Mouse (Mus musculus) hindbrain, embryonic 10.5 days (tissue): ENCODE measurements at regions not wholly inside any gene's neighbourhood (a gene's known extent, or its start where the extent isn't known, plus 50 kb on each side); places are given as distances from the start of the nearest gene placed in this dataset.

ENCODE experiments used
- DNase-seq: peaks from one replicate; pipeline ENCODE4 v3.0.0-alpha.2; 2017; ENCODE audit warnings: low spot score
- H3K27ac ChIP-seq: fragments of 300-500 bp; sonication (generic); 2 replicates; pipeline ENCODE4 v1.5.1; 2016; ENCODE audit warnings: mild to moderate bottlenecking, moderate library complexity
- H3K27me3 ChIP-seq: fragments of 300-500 bp; sonication (generic); 2 replicates; pipeline ENCODE4 v1.6.1; 2016; ENCODE audit warnings: mild to moderate bottlenecking; ENCODE audit not compliant: poor library complexity, insufficient read depth, severe bottlenecking
- H3K36me3 ChIP-seq: fragments of 300-500 bp; sonication (generic); 2 replicates; pipeline ENCODE4 v1.6.1; 2016; ENCODE audit warnings: mild to moderate bottlenecking, moderate library complexity
- H3K4me1 ChIP-seq: fragments of 300-500 bp; sonication (generic); replicated peaks from 2 replicates; pipeline ENCODE4 v1.6.1; 2016; ENCODE audit warnings: mild to moderate bottlenecking
- H3K4me3 ChIP-seq: fragments of 300-500 bp; sonication (generic); 2 replicates; pipeline ENCODE4 v1.5.1; 2016; ENCODE audit warnings: mild to moderate bottlenecking, moderate library complexity
- H3K9me3 ChIP-seq: fragments of 300-500 bp; sonication (generic); 2 replicates; pipeline ENCODE4 v1.6.1; 2016; ENCODE audit warnings: mild to moderate bottlenecking, moderate library complexity
- WGBS: fragments of 180-500 bp; shearing (Covaris S2); methylation state at CpG from one replicate; pipeline ENCODE4 v1.1.7; 2016; 5-methylcytosine and 5-hydroxymethylcytosine counted together

GRCm38 (mm10) chr10:84229224-84229921, 211.0 kb downstream of the Nuak1 start:
- no peaks in the 10 kb centered on the region for H3K4me1 ChIP-seq
- no peak overlapping the region for H3K4me3 ChIP-seq
- H3K9me3 ChIP-seq = no peaks in the 10 kb centered on the region
- no peaks in the 10 kb centered on the region for H3K36me3 ChIP-seq
- DNase-seq = no peak
- H3K27me3 ChIP-seq = no peaks in the 10 kb centered on the region
- H3K27ac ChIP-seq = no peak overlapping the region
- 84% methylated on average over 7 of the region's 7 CpGs for WGBS

GRCm38 (mm10) chr10:84230011-84230781, 210.2 kb downstream of the Nuak1 start:
- no peaks in the 10 kb centered on the region for H3K36me3 ChIP-seq
- DNase-seq = no peak
- H3K27me3 ChIP-seq = no peaks in the 10 kb centered on the region
- H3K9me3 ChIP-seq = no peaks in the 10 kb centered on the region
- no peak overlapping the region for H3K27ac ChIP-seq
- no peak overlapping the region for H3K4me3 ChIP-seq
- H3K4me1 ChIP-seq = no peaks in the 10 kb centered on the region
- WGBS = 91% methylated on average over 18 of the region's 18 CpGs

DNA sequence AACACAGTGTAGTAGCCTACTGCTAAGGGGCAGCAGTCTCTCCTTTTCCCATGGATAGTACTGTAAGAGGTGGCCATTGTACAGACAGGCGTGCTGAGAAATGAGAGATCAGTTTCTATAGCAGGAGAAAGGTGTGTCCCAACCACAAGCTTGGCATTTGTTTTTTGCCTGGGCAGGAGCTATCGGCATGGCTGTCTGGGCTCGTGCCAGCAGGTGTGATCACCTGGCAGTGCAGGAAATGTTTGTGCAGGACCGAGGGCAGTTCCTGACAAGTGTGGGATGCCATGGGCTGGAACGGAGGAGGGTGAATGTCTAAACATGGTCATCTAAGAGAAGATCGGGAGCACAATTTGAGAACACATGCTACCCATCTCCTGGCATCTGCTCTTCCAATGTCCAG, 205.4 kb downstream of the Nuak1 start:
- WGBS = 93% methylated on average over 6 of the region's 6 CpGs
- no peaks in the 10 kb centered on the region for H3K36me3 ChIP-seq

DNA sequence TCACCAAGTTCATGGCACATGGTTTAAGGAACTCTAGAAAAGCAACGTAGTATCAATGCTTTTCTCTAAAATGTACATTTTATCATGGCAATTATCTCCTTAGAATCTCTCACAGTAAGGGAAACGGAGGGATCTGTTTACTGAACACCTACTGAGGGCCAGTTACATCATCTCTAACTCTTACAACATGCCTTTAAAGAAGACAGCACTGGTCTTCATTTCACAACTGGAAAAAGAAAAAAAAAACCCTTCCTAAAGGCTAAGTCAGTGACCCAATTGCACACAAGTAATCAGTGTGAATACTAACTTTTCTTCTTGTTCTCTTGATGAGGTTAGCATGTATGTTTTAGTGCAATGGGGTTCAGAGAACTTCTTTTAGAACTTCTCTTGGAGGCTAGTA, 204.2 kb downstream of the Nuak1 start:
- 78% methylated on average over 2 of the region's 2 CpGs for WGBS
- H3K27me3 ChIP-seq = no peaks in the 10 kb centered on the region
- no peaks in the 10 kb centered on the region for H3K36me3 ChIP-seq
- no peak for DNase-seq
- H3K4me3 ChIP-seq = no peak overlapping the region
- H3K4me1 ChIP-seq = no peaks in the 10 kb centered on the region; the same call in 1 of the 2 replicates
- H3K27ac ChIP-seq = no peak overlapping the region
- peaks cover 5% of the 10 kb centered on the region for H3K9me3 ChIP-seq

More for the DNA sequence above, 205.4 kb downstream of the Nuak1 start:
- no peak overlapping the region for H3K27ac ChIP-seq
- no peak overlapping the region for H3K4me3 ChIP-seq
- H3K4me1 ChIP-seq = no peaks in the 10 kb centered on the region; the same call in 1 of the 2 replicates
- no peak for DNase-seq
- no peaks in the 10 kb centered on the region for H3K27me3 ChIP-seq
- no peaks in the 10 kb centered on the region for H3K9me3 ChIP-seq

- WGBS = 77% methylated on average over 18 of the region's 18 CpGs
These were observed 202.0 kb downstream of the Nuak1 start for GRCm38 (mm10) chr10:84238279-84238963.

GRCm38 (mm10) chr10:84243283-84243682, 197.1 kb downstream of the Nuak1 start:
- H3K9me3 ChIP-seq = peaks cover 23% of the 10 kb centered on the region
- 93% methylated on average over 5 of the region's 5 CpGs for WGBS

More at GRCm38 (mm10) chr10:84238279-84238963, 202.0 kb downstream of the Nuak1 start:
- no peak for DNase-seq
- Histone ChIP-seq H3K4me3 (no peak overlapping the region), H3K9me3 (peaks cover 23% of the 10 kb centered on the region), H3K27me3 (no peaks in the 10 kb centered on the region), H3K27ac (no peak overlapping the region), H3K4me1 (no peaks in the 10 kb centered on the region; the same call in 1 of the 2 replicates), H3K36me3 (no peaks in the 10 kb centered on the region)

DNA sequence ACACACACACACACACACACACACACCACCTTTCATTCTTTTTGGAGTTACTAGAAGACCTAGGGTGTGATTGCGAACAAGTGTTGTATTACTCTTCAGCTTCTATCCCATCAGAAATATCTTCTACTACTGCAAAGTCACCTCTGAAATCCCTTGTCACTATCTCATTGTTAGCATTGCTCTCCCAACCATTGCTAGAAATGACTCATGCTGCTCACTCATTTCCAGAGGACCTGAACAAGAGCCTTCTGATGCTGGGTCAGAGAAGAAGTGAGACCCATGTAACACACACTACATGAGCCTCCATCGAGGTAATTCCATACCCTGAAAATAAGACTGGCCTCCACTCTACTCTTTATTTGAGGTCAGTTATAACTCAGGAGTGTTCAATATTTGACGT, 191.1 kb downstream of the Nuak1 start:
- Histone ChIP-seq H3K4me3 (no peak overlapping the region), H3K36me3 (no peaks in the 10 kb centered on the region), H3K27ac (no peak overlapping the region), H3K9me3 (0 out of 2 replicates have a peak, but pooled peaks cover 5% of the 10 kb centered on the region), H3K4me1 (peaks cover 4% of the 10 kb centered on the region; the same call in 1 of the 2 replicates), H3K27me3 (no peaks in the 10 kb centered on the region)
- WGBS = 89% methylated on average over 3 of the region's 3 CpGs
- no peak for DNase-seq

More at GRCm38 (mm10) chr10:84243283-84243682, 197.1 kb downstream of the Nuak1 start:
- H3K36me3 ChIP-seq = no peaks in the 10 kb centered on the region
- no peak overlapping the region for H3K27ac ChIP-seq
- H3K27me3 ChIP-seq = no peaks in the 10 kb centered on the region
- DNase-seq = no peak
- no peak overlapping the region for H3K4me3 ChIP-seq
- H3K4me1 ChIP-seq = peaks cover 4% of the 10 kb centered on the region

- DNase-seq = no peak
- no peak overlapping the region for H3K27ac ChIP-seq
- H3K4me3 ChIP-seq = no peak overlapping the region
- no peaks in the 10 kb centered on the region for H3K4me1 ChIP-seq
- no peaks in the 10 kb centered on the region for H3K27me3 ChIP-seq
- H3K36me3 ChIP-seq = no peaks in the 10 kb centered on the region
- 78% methylated on average over 6 of the region's 6 CpGs for WGBS
- H3K9me3 ChIP-seq = no peaks in the 10 kb centered on the region
These were observed 179.3 kb downstream of the Nuak1 start for GRCm38 (mm10) chr10:84260931-84261650.

GRCm38 (mm10) chr10:84262943-84263342, 177.5 kb downstream of the Nuak1 start:
- H3K36me3 ChIP-seq = no peaks in the 10 kb centered on the region
- no peaks in the 10 kb centered on the region for H3K4me1 ChIP-seq
- 88% methylated on average over 4 of the region's 4 CpGs for WGBS
- H3K9me3 ChIP-seq = no peaks in the 10 kb centered on the region
- no peak for DNase-seq
- no peak overlapping the region for H3K4me3 ChIP-seq
- H3K27me3 ChIP-seq = no peaks in the 10 kb centered on the region
- H3K27ac ChIP-seq = no peak overlapping the region

- Histone ChIP-seq H3K36me3 (no peaks in the 10 kb centered on the region), H3K4me3 (no peak overlapping the region), H3K4me1 (peaks cover 21% of the 10 kb centered on the region), H3K27ac (peak overlapping the region; percentile 56), H3K27me3 (no peaks in the 10 kb centered on the region; the same call in 1 of the 2 replicates), H3K9me3 (no peaks in the 10 kb centered on the region)
- peak; percentile 39 for DNase-seq
- 39% methylated on average over 6 of the region's 6 CpGs for WGBS
These were observed 154.4 kb downstream of the Nuak1 start for GRCm38 (mm10) chr10:84285832-84286506.

GRCm38 (mm10) chr10:84294422-84294821, 146.0 kb downstream of the Nuak1 start:
- H3K9me3 ChIP-seq = no peaks in the 10 kb centered on the region
- DNase-seq = no peak
- 86% methylated on average over 4 of the region's 4 CpGs for WGBS

DNA sequence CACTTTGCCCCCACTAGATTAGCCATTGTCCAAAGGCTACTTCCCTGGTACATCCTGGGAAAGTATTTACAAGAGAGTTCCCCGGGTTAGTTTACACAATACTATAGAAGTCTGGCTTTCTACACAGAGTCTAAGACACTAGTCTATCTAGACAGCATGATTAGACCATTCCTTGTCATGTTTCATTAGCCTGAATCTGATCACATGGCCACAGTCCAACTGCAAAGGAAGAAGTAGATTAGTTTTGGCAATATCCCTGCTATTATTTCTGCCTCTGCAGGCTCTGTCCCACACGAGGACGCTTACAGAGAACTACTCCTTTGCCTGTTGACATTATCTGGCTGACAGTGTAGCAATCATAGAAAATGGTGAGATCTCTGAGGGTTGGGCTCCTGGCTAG, 144.2 kb downstream of the Nuak1 start:
- H3K36me3 ChIP-seq = no peaks in the 10 kb centered on the region
- H3K4me1 ChIP-seq = 0 out of 2 replicates have a peak, but pooled peaks cover 2% of the 10 kb centered on the region
- no peaks in the 10 kb centered on the region for H3K27me3 ChIP-seq
- no peak for DNase-seq
- H3K4me3 ChIP-seq = no peak overlapping the region
- no peaks in the 10 kb centered on the region for H3K9me3 ChIP-seq
- 90% methylated on average over 3 of the region's 3 CpGs for WGBS
- no peak overlapping the region for H3K27ac ChIP-seq

More at GRCm38 (mm10) chr10:84294422-84294821, 146.0 kb downstream of the Nuak1 start:
- Histone ChIP-seq H3K4me1 (0 out of 2 replicates have a peak, but pooled peaks cover 2% of the 10 kb centered on the region), H3K4me3 (no peak overlapping the region), H3K27ac (no peak overlapping the region), H3K36me3 (no peaks in the 10 kb centered on the region), H3K27me3 (no peaks in the 10 kb centered on the region)
